Mouse (Mus musculus) spleen, embryonic (tissue): ENCODE measurements around the gene Synpo2.

Source experiments
- CTCF ChIA-PET: fragments of 350-600 bp; sonication (Branson Sonifier 250); formaldehyde crosslinking; loops from one replicate; lab custom pipeline; 2022; lab: Charles Lee

The Synpo2 gene

GRCm38 (mm10) chr3:123169398-123169797, 66.6 kb downstream of the Synpo2 start:
- CTCF ChIA-PET = interaction anchor here (0.7 to 1.1 kb wide), 4 partner anchors 67 to 185 kb away, joined by 3 read pairs; partner anchors contain the start of gene Synpo2

GRCm38 (mm10) chr3:123168815-123169214, 67.1 kb downstream of the Synpo2 start:
- CTCF ChIA-PET = interaction anchor here (0.7 to 1.1 kb wide), 2 partner anchors 157 to 185 kb away, joined by 3 read pairs; no protein-coding TSS in a partner anchor

DNA sequence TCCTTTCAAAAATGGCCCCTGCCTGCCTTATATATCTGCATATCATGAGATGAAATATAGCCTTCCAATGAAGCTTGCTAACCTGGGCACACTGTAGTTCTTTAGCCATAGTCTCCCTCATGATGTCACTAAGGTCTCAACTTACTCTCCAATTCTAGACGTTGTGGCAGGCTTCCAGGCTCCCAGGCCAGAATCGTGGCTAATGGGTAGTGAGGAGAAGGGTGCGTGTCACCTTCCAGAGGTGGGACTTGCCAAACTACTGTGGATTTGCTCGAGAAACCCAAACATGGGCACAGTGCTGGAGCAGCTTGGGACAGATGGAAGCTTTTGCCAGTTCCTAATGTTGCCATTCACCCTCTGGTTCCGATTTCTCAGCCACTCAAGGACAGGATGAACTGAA, 69.5 kb downstream of the Synpo2 start:
- CTCF ChIA-PET = no interaction called here

- CTCF ChIA-PET = no interaction called here
These were observed 71.8 kb downstream of the Synpo2 start for GRCm38 (mm10) chr3:123164183-123164582.

DNA sequence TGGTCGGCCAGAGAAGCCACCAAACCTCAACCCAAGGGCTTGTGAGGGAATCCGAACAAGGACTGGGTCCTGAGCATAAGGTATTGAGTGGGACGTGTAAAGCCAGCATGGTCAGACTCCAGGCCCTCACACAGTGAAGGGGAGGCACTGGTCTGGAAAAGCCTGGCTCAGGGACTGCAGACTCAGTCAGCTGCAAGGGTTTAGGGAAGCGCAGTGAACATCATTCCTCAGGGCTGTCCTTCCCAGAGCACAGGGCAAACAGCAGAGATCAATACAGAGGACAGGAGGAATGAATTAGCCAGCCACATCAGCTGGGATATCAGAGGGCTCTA, 72.8 kb downstream of the Synpo2 start:
- CTCF ChIA-PET = no interaction called here

DNA sequence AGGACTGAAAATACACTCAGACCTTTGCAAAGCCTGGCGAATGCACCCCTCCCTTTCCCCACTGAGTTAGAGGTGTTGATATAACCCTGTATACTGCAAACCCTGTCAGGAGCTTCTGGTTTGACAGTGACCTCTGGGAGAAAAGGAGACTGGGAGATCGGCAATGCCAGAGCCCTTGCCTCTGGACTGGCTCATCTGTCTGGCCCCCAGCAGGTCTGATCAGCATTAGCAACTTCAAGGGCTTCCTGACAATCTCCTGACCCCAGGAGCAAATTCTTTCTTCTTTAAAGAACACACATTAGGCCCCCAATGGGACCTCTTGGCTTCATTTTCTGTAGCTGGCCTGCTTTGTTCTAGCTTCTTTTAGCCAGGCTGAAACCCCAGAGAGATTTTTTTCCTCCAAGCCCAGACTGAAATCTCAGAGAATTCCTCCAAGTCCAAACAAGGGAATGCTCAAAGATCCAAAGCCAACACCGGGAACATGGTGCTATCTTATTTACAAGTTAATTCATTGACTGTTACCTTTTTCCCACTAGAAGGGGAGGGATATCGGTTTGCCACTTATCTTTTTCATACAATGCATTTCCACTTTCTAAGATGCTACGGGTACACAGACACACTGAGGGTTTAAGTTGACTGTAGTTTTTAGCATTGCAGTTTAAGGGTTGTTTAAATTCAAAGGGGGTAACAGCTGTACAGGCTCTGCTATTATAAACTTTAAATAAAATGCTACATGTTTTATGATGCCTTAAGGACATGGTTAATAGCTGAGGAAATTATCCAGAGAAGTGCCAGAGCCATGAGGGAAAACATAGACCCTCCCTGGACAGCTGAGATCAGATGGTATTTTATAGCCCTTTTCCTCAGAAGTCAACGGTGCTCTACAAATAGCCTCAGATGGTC, 73.4 kb downstream of the Synpo2 start:
- CTCF ChIA-PET = interaction anchor here (0.6 kb wide), 2 partner anchors 195 to 1765 kb away, joined by 3 to 5 read pairs; no protein-coding TSS in a partner anchor

DNA sequence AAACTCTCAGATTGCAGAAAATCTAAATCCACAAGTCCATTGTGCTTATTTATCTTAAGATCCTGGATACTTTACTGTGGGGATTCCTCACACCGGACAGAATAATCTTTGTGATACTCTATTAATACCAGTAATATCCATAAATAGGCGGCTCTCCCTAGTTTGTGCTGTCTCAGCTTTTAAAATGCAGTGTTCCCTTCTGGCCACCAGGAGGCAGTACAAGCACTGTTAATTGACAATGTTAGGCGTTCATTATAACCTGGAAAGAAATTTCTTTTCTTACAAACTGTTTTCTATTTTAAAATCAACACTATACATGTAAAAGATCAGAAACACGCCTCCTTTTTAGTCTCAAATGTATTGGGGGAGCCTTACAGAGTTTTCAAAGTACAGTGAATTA, 75.2 kb downstream of the Synpo2 start:
- CTCF ChIA-PET = interaction anchor here (0.7 kb wide), 2 partner anchors 162 to 258 kb away, joined by 3 read pairs; no protein-coding TSS in a partner anchor

GRCm38 (mm10) chr3:123159139-123159824, 76.7 kb downstream of the Synpo2 start:
- CTCF ChIA-PET = interaction anchor here (0.7 to 1.3 kb wide), 2 partner anchors 163 to 186 kb away, joined by 3 to 4 read pairs; no protein-coding TSS in a partner anchor

DNA sequence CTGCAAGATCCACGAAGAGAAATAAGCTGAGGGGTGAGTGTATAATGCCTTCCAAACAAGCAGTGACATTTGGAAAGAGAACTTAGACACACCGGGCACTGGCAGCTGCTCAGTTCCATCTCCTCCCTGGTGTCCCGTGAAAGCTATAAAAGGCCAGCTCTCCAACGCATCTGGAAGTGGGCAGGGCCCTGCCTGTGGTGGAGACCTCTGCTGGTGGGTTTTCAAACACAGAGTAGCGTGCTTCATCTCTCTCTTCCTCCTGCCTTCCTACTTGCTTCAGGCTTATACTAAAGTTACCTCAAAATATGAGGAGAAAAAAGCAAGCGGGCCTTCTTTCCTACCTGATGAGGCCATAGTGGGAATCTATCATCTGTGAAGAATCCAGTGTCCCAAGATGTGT, 77.4 kb downstream of the Synpo2 start:
- CTCF ChIA-PET = interaction anchor here (0.9 to 1.3 kb wide), 2 partner anchors 65 to 164 kb away, joined by 3 to 4 read pairs; no protein-coding TSS in a partner anchor

- CTCF ChIA-PET = no interaction called here
These were observed 82.6 kb downstream of the Synpo2 start for GRCm38 (mm10) chr3:123153337-123153736.

DNA sequence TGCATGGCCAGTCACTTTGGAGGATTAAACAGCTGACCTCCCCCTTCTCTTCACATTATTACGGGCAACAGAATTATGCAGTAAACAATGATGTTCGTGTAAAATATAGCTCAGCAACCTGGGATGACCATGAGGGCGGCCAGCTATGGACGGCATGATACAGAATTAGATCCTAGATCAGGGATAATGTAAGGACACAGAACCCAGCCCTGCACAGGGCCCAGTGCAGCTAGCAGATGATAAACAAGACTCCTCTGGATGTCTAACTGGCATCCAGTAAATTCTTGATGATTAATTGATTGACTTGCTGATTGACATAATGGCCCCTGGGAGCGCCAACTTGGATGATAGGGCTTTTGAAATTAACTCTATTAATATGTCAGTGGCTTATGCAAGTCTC, 83.0 kb downstream of the Synpo2 start:
- CTCF ChIA-PET = no interaction called here

- CTCF ChIA-PET = interaction anchor here (0.6 kb wide), 1 partner anchor 25 kb away, joined by 5 read pairs; no protein-coding TSS in a partner anchor
These were observed 85.3 kb downstream of the Synpo2 start for GRCm38 (mm10) chr3:123150523-123151135.

- CTCF ChIA-PET = interaction anchor here (0.6 kb wide), 1 partner anchor 26 kb away, joined by 5 read pairs; no protein-coding TSS in a partner anchor
These were observed 86.4 kb downstream of the Synpo2 start for GRCm38 (mm10) chr3:123149380-123150162.

- CTCF ChIA-PET = interaction anchor here (0.5 kb wide), 1 partner anchor 23 kb away, joined by 3 read pairs; no protein-coding TSS in a partner anchor
These were observed 87.3 kb downstream of the Synpo2 start for GRCm38 (mm10) chr3:123148641-123149040.

- CTCF ChIA-PET = no interaction called here
These were observed 89.4 kb downstream of the Synpo2 start for GRCm38 (mm10) chr3:123146557-123146956.

DNA sequence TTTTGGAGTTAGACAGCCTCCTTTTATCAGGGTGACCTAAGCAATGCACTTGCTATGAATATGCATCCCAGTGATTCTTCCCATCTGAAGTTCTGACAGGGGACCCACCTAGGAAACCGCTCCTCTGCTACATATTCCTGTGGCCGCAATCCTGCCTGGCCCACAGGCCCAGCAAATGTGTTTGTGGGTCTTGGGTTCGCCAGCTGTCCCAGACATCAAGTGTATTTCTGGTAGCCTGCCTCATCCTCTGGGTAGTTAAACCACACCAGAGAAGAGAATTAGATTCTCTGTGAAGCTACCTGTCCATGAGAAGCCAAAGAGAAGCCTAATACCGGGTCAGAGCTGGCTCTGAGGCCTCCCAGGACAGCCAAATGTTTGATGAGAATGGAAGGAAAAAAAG, 90.0 kb downstream of the Synpo2 start:
- CTCF ChIA-PET = no interaction called here

GRCm38 (mm10) chr3:123143412-123143811, 92.5 kb downstream of the Synpo2 start:
- CTCF ChIA-PET = no interaction called here

- CTCF ChIA-PET = no interaction called here
These were observed 93.7 kb downstream of the Synpo2 start for GRCm38 (mm10) chr3:123142298-123142697.

DNA sequence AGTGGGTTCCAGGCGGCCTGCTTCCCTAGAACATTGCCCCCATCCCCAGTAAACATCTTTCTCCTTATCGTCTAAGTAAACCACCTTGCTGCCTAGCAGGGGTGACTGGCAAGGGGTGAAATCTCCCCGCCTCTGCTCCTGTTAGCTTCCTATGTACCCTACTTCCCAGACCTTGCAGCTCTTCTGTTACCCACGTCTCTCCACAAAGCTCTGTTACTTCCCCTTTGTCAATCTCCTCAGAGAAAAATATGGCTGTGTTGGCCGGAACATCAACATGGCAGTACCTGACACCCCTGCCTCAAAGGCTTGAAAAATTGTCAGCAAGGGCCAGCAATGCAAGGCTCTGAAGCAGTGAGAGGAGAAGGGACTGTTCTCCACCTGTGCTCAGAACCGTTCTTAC, 94.9 kb downstream of the Synpo2 start:
- CTCF ChIA-PET = no interaction called here

DNA sequence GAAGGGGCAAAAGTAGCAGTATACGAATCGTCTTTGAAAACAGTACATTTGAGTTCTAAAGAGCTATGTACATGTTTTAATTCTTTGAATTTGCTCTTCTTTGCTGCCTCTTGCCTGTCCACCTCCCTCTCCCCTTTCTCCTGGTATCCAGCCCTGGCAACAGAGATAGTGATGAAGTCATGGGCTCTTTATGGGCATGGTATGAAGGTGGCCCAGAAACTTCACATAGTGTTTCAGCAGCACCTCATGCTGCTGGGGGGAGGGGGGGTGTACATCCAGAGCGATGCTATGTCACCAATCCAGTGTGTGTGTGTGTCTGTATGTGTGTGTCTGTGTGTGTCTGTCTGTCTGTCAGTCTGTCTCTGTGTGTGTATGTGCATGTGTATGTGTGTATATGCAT, 95.8 kb downstream of the Synpo2 start:
- CTCF ChIA-PET = no interaction called here

GRCm38 (mm10) chr3:123139619-123140018, 96.3 kb downstream of the Synpo2 start:
- CTCF ChIA-PET = no interaction called here
